ENCODE assay signal across 18 mouse cellular contexts in genomic region chr1:135237131-135237851, GRCm38 (mm10). TPM values are rescaled to one million over a fixed set of nuclear protein-coding genes. Genes with fewer than 3 reads are reported as not detected.
DNase-seq lines count a peak whose midpoint lies in the region; ATAC-seq and TF ChIP-seq lines count a peak whose summit lies in the region.
"Had no signal": no experiment of that assay in that cellular context is flagged by ENCODE, and none has a peak within 500 bp of the region (broad histone marks: within the 10 kb centered on the region; RNA-seq: fewer than 3 reads in every experiment).

No protein-coding gene starts in this region.

- no peak overlapping the region for H3K4me2 ChIP-seq in limb, embryonic 12.5 days
- H3K4me2 ChIP-seq: limb, embryonic 13.5 days; lung, embryonic 15.5 days had no signal

- peak overlapping the region; percentile 42 for H3K9ac ChIP-seq in limb, embryonic 12.5 days (replicated peaks)
- H3K9ac ChIP-seq: limb, embryonic 13.5 days; lung, embryonic 15.5 days had no signal

- 74% methylated on average over 12 of the region's 12 CpGs for WGBS in limb, embryonic 12.5 days
- 72% methylated on average over 12 of the region's 12 CpGs for WGBS in limb, embryonic 10.5 days
- WGBS in kidney, adult 2 months = 38% methylated on average over 12 of the region's 12 CpGs

- peak; percentile 37; the same call in 1 of the 2 replicates for ATAC-seq in limb, embryonic 12.5 days (ENCODE audit: insufficient number of reproducible peaks, insufficient read depth, low FRiP score, low TSS enrichment, low read depth)
- ATAC-seq: hindbrain, embryonic 16.5 days had no signal

- H3K4me1 ChIP-seq in limb, embryonic 12.5 days (replicated peaks) = no peaks in the 10 kb centered on the region
- H3K4me1 ChIP-seq in limb, embryonic 10.5 days = no peaks in the 10 kb centered on the region
- peaks cover 6% of the 10 kb centered on the region; the same call in 1 of the 2 replicates for H3K4me1 ChIP-seq in kidney, adult 2 months (ENCODE audit: control insufficient read depth, insufficient read depth, low read length)
- H3K4me1 ChIP-seq: limb, embryonic 13.5 days; lung, embryonic 15.5 days had no signal

- H3K27ac ChIP-seq in limb, embryonic 12.5 days = no peak overlapping the region
- H3K27ac ChIP-seq in limb, embryonic 10.5 days = no peak overlapping the region
- no peak overlapping the region for H3K27ac ChIP-seq in kidney, adult 2 months (ENCODE audit: insufficient read depth, low read depth, low read length)
- H3K27ac ChIP-seq: limb, embryonic 13.5 days; lung, embryonic 15.5 days had no signal

- no peak for TF ChIP-seq CTCF in kidney, adult 2 months (conservative IDR thresholded peaks at IDR 0.05; ENCODE audit: insufficient read depth, insufficient read length, low read depth, low read length)

- H3K36me3 ChIP-seq in limb, embryonic 12.5 days = no peaks in the 10 kb centered on the region
- no peaks in the 10 kb centered on the region for H3K36me3 ChIP-seq in limb, embryonic 10.5 days
- H3K36me3 ChIP-seq in kidney, adult 2 months (ENCODE audit: control insufficient read depth, insufficient read depth, low read length) = no peaks in the 10 kb centered on the region
- H3K36me3 ChIP-seq: G1E; limb, embryonic 13.5 days; lung, embryonic 15.5 days had no signal

- H3K27me3 ChIP-seq in limb, embryonic 12.5 days = peaks cover 5% of the 10 kb centered on the region; the same call in 1 of the 2 replicates
- H3K27me3 ChIP-seq in limb, embryonic 10.5 days (ENCODE audit: low read depth, poor library complexity, severe bottlenecking) = no peaks in the 10 kb centered on the region
- H3K27me3 ChIP-seq in kidney, adult 2 months (replicated peaks; ENCODE audit: control insufficient read depth, insufficient read depth, low read length) = no peaks in the 10 kb centered on the region
- H3K27me3 ChIP-seq: limb, embryonic 13.5 days; lung, embryonic 15.5 days had no signal

- no peaks in the 10 kb centered on the region for H3K9me3 ChIP-seq in limb, embryonic 12.5 days
- H3K9me3 ChIP-seq in limb, embryonic 10.5 days (replicated peaks) = no peaks in the 10 kb centered on the region
- H3K9me3 ChIP-seq: G1E; limb, embryonic 13.5 days; lung, embryonic 15.5 days had no signal

- DNase-seq in limb, embryonic 10.5 days (ENCODE audit: low spot score) = no peak
- DNase-seq in adrenal gland, postnatal 14 days = peak; percentile 78
- peak; percentile 87 for DNase-seq in kidney, adult 2 months
- DNase-seq in kidney, postnatal 4 days = peak; percentile 55 to 74
- no peak for DNase-seq in layer of hippocampus, adult 11-12 months (ENCODE audit: low spot score)
- no peak for DNase-seq in left cerebral cortex, adult 18-20 months (ENCODE audit: low spot score in 2 of 2)
- DNase-seq in spleen, postnatal 14 days (ENCODE audit: low spot score in 2 of 2) = no peak
- DNase-seq: cerebellum, adult 9-11 months; heart, adult 18-20 months; layer of hippocampus, postnatal 36 days; right cerebral cortex, adult 18-20 months had no signal

- TF ChIP-seq POLR2A in kidney, adult 2 months (IDR thresholded peaks at IDR 0.05; ENCODE audit: low read depth, low read length) = no peak

- no peak overlapping the region for H3K4me3 ChIP-seq in limb, embryonic 12.5 days (replicated peaks)
- no peak overlapping the region for H3K4me3 ChIP-seq in limb, embryonic 10.5 days
- no peak overlapping the region for H3K4me3 ChIP-seq in kidney, adult 2 months (ENCODE audit: insufficient read depth, low read depth, low read length)
- H3K4me3 ChIP-seq: limb, embryonic 13.5 days; lung, embryonic 15.5 days had no signal

RNA-seq across cellular contexts. Expression of gene Elf3, which starts 21.1 kb away (rescaled TPM):
- polyA plus RNA-seq in limb, embryonic 12.5 days (2016; fragmentation: Nextera tagmentation; extraction: Ambion mirVana) = 5.7 and 6.0 TPM in 2 replicates
- polyA plus RNA-seq in limb, embryonic 10.5 days (2016; fragmentation: Nextera tagmentation; extraction: Ambion mirVana) = 8.2 and 8.8 TPM in 2 replicates
- 0.30 TPM in 2 replicates for total RNA-seq in adrenal gland, postnatal 14 days (2021)
- 23.1 and 25.0 TPM in 2 replicates for polyA plus RNA-seq in kidney, adult 2 months (2012; rRNA removed)
- total RNA-seq in left cerebral cortex, adult 18-20 months (2021) = not detected
- total RNA-seq: G1E; layer of hippocampus, postnatal 36 days; megakaryocyte, adult 5-6 weeks had no signal
- polyA plus RNA-seq: C2C12, G1E had no signal

RNA-seq across cellular contexts. Expression of gene Rnpep, which starts 46.6 kb away (rescaled TPM):
- polyA plus RNA-seq in limb, embryonic 12.5 days (2016; fragmentation: Nextera tagmentation; extraction: Ambion mirVana) = 97.4 and 103 TPM in 2 replicates
- 103 and 113 TPM in 2 replicates for polyA plus RNA-seq in limb, embryonic 10.5 days (2016; fragmentation: Nextera tagmentation; extraction: Ambion mirVana)
- 46.8 and 51.3 TPM in 2 replicates for total RNA-seq in adrenal gland, postnatal 14 days (2021)
- polyA plus RNA-seq in kidney, adult 2 months (2012; rRNA removed) = 28.7 and 29.1 TPM in 2 replicates
- 10 to 100 TPM; 46.9 to 54.7 TPM for total RNA-seq in left cerebral cortex, adult 18-20 months (2021)

Comparison
In these comparisons a context has a peak if more than half of its experiments do, and no peak if none do; other contexts are left out.
1. DNase-seq: peak in adrenal gland, postnatal 14 days (single experiment), kidney, adult 2 months (single experiment) and kidney, postnatal 4 days (2 of 2); none in limb, embryonic 10.5 days (single experiment), layer of hippocampus, adult 11-12 months (single experiment), left cerebral cortex, adult 18-20 months (0 of 2) and spleen, postnatal 14 days (0 of 2).